Mouse (Mus musculus): ENCODE measurements around the gene Dgkb.

- TF ChIP-seq GATA1 (IDR thresholded peaks at IDR 0.05; ENCODE audit: borderline replicate concordance, low read length) (no peak), FLI1 (IDR thresholded peaks at IDR 0.05; ENCODE audit: low read length) (no peak)
Observed at GRCm38 (mm10) chr12:38114990-38115615, 297.6 kb downstream of the Dgkb start.

Data from megakaryocyte, embryonic 14.5 days (primary cell).